Mouse (Mus musculus): ENCODE results near the gene Ube2g2.

- TF ChIP-seq CTCF (IDR thresholded peaks at IDR 0.05; ENCODE audit: low read depth): no peak
- TF ChIP-seq EP300 (IDR thresholded peaks at IDR 0.05; ENCODE audit: low read depth): no peak
These were observed 48.6 kb downstream of the Ube2g2 start for GRCm38 (mm10) chr10:77670710-77671109.
